In the genomic region with DNA sequence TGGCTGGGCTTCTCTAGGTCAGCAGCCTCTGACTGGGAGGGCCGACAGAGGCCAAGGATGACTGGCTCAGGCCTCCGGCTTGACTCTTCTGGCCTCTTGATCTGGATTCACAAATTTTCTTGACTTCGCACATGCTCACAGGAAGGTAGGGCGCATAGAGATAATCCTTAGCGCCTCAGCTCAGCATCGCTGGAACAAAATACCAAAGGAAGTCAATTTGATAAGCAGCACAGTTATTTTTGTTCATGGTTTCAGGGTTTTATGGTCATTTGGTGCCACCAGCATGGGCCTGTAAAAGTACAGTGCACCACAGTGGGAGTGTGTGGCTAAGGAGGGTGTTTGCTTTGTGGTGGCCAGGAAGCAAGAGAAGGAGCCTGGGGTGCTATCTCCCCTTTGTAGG, we compare ENCODE assay signal across 11 mouse cellular contexts.
"Had no signal": no experiment of that assay in that cellular context is flagged by ENCODE, and none has a peak within 500 bp of the region (broad histone marks: within the 10 kb centered on the region; RNA-seq: fewer than 3 reads in every experiment).

No protein-coding gene starts in this region.

- H3K9ac ChIP-seq: limb, embryonic 13.5 days; liver, embryonic 15.5 days; lung, embryonic 15.5 days; midbrain, embryonic 12.5 days had no signal

- H3K27ac ChIP-seq: layer of hippocampus, adult 2 months; limb, embryonic 13.5 days; liver, embryonic 15.5 days; lung, embryonic 15.5 days; midbrain, embryonic 12.5 days had no signal

- H3K4me2 ChIP-seq: limb, embryonic 13.5 days; liver, embryonic 15.5 days; lung, embryonic 15.5 days; midbrain, embryonic 12.5 days had no signal

- DNase-seq: kidney, adult 18-20 months; kidney, postnatal 10 days; kidney, postnatal 4 days; left cerebral cortex, postnatal 4 days; right cerebral cortex, postnatal 14 days; thymus, postnatal 4 days had no signal

- H3K9me3 ChIP-seq: limb, embryonic 13.5 days; liver, embryonic 15.5 days; lung, embryonic 15.5 days; midbrain, embryonic 12.5 days had no signal

- H3K36me3 ChIP-seq: limb, embryonic 13.5 days; liver, embryonic 15.5 days; lung, embryonic 15.5 days; midbrain, embryonic 12.5 days had no signal

- H3K27me3 ChIP-seq: limb, embryonic 13.5 days; liver, embryonic 15.5 days; lung, embryonic 15.5 days; midbrain, embryonic 12.5 days had no signal

- H3K4me3 ChIP-seq: layer of hippocampus, adult 2 months; limb, embryonic 13.5 days; liver, embryonic 15.5 days; lung, embryonic 15.5 days; midbrain, embryonic 12.5 days had no signal
